Mouse (Mus musculus) testis, adult 2 months (tissue): ENCODE results near the gene Ak7. TPM values are rescaled to one million over a fixed set of nuclear protein-coding genes. Genes with fewer than 3 reads are reported as not detected.

Experiments
- H3K27ac ChIP-seq: fragments of 200-500 bp; 2 replicates; pipeline ENCODE4 v1.5.1; 2012; ENCODE audit warnings: low read depth, low read length; ENCODE audit not compliant: control insufficient read depth, insufficient read depth
- H3K27me3 ChIP-seq: fragments of 200-500 bp; 2 replicates; pipeline ENCODE4 v1.6.1; 2012; ENCODE audit warnings: mild to moderate bottlenecking, low read length, moderate library complexity; ENCODE audit not compliant: control insufficient read depth, insufficient read depth
- H3K36me3 ChIP-seq: fragments of 200-500 bp; 2 replicates; pipeline ENCODE4 v1.6.1; 2012; ENCODE audit warnings: mild to moderate bottlenecking, low read length; ENCODE audit not compliant: control insufficient read depth, insufficient read depth
- H3K4me1 ChIP-seq: fragments of 200-500 bp; 2 replicates; pipeline ENCODE4 v1.6.1; 2012; ENCODE audit warnings: low read length; ENCODE audit not compliant: control insufficient read depth, insufficient read depth
- H3K4me3 ChIP-seq: fragments of 200-500 bp; 2 replicates; pipeline ENCODE4 v1.5.1; 2012; ENCODE audit warnings: low read depth, mild to moderate bottlenecking, low read length, moderate library complexity, mixed read lengths; ENCODE audit not compliant: control insufficient read depth
- CTCF ChIP-seq: fragments of 200-500 bp; IDR thresholded peaks from 2 replicates; pipeline ENCODE4 v1.5.1; 2012; ENCODE audit warnings: low read depth, mild to moderate bottlenecking, inconsistent platforms, low read length, moderate library complexity; ENCODE audit not compliant: control insufficient read depth, insufficient read depth, insufficient replicate concordance
- POLR2A ChIP-seq: fragments of 200-500 bp; IDR thresholded peaks from 2 replicates; pipeline ENCODE4 v1.6.1; 2012; ENCODE audit warnings: low read depth, mild to moderate bottlenecking, inconsistent platforms, low read length, moderate library complexity; ENCODE audit not compliant: control insufficient read depth
- polyA plus RNA-seq: library from polyadenylated mRNA; depleted of rRNA; stranded (reverse); fragments of >200 nt; gene quantifications from 2 replicates; pipeline ENCODE4 v1.2.3, GENCODE M21; 2012; rRNA removed

Gene Ak7
- polyA plus RNA-seq: 48.1 and 50.5 TPM in 2 replicates

DNA sequence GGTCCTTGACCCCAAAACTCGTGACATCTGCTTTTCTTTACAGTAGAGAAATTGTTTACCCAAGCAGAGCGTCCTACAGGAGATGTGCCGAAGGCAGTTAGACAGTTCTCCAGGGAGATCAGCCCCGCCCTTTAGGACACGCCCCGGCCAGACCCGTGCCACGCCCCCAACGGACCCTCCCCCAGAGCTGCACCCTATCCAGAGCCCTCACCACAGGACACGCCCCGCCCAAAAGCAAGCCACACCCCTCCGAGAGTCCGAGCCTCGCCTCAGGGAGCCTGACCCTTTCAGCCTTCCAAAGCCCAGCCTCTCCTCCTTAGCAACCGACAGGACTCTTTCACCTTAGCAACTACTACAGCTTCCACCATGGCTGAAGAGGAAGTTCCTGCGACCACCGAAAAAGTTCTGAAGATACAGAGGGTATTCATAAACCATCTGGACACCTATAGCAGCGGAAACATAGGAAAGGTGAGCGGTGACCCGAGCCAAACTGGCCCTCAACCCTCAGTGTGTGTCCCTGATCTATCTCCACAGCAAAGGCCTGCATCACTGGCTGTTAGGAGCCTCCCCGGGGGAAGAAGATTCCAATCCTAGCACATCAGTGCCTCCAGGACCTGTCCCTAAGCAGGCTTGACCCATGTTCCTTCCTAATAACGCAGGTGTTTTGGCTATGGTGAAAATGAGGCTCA lies at the start of gene Ak7:
TSS of gene Ak7 (plus strand) at position 178 of the 689 bp plus-strand sequence.
- no peaks in the 10 kb centered on the region for H3K27me3 ChIP-seq
- H3K4me3 ChIP-seq: peak within 1 kb of the TSS; percentile 94
- TF ChIP-seq CTCF (no peak), POLR2A (0 out of 2 replicates have a peak, but pooled peaks have one; percentile 43)
- H3K27ac ChIP-seq: peak within 1 kb of the TSS; percentile 99
- H3K4me1 ChIP-seq: peaks cover 11% of the 10 kb centered on the region
- no peaks in the 10 kb centered on the region; the same call in 1 of the 2 replicates for H3K36me3 ChIP-seq

DNA sequence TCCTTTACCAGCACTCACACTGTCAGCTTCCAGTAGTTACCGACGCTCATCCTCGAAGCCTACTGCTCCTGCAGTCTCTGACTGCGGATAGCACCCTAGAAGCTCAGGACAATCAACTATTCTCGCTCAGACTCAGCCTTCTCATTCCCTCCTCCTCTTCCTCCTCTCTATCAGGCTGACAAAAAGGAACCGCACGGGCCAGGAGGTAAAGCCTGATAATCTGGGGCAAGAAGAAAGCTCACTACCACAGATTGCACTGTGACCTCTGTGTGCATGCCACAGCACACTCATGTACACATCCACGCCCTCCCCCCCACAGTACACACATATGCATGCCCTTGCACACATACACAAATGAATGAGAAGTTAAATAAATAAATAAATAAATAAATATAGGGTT lies 29.5 kb upstream of the Ak7 start:
- TF ChIP-seq POLR2A (no peak), CTCF (no peak)
- H3K27me3 ChIP-seq: no peaks in the 10 kb centered on the region
- peaks cover 3% of the 10 kb centered on the region for H3K36me3 ChIP-seq
- no peak overlapping the region for H3K27ac ChIP-seq
- H3K4me1 ChIP-seq: no peaks in the 10 kb centered on the region; the same call in 1 of the 2 replicates
- H3K4me3 ChIP-seq: no peak overlapping the region

DNA sequence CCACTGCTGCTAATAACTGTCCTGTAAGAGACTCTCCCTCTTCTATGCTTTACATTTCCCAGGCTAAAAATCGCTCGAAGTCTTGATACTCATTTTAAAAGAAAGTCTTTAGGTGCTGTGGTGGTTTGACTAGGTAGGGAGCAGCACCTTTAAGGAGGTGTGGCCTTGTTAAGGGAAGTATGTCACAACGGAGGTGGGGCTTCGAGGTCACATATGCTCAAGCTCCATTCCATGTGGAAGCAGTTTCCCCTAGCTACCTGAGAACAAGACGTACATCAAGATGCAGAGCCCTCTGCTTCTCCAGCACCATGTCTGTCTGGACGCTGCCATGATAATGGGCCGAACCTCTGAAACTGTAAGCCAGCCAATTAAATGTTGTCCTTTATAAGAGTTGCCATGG lies 27.6 kb upstream of the Ak7 start:
- Histone ChIP-seq H3K27me3 (no peaks in the 10 kb centered on the region), H3K27ac (no peak overlapping the region), H3K36me3 (peaks cover 3% of the 10 kb centered on the region), H3K4me1 (no peaks in the 10 kb centered on the region; the same call in 1 of the 2 replicates), H3K4me3 (peak overlapping the region; percentile 49; the same call in 1 of the 2 replicates)
- TF ChIP-seq POLR2A: no peak; the same call in 1 of the 2 replicates
- TF ChIP-seq CTCF: no peak

DNA sequence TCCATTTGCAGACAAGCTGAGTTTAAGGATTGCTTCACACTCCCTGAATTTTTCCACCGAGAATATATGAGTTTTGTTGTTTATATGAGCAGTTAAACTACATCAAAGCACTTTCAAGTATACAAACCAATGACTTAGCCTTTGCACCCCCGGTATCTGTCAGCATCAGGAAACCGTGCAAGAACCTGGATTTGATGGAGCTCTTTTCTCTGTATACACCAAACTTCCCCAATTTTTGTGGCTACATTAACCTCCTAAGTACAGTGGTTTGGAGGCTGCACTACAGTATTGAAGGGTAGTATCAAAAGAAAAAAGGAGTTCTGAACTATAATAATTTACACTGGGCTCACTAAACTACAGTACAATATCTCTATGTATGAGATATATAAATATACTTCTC lies 27.0 kb upstream of the Ak7 start:
- H3K27me3 ChIP-seq: no peaks in the 10 kb centered on the region
- H3K36me3 ChIP-seq: peaks cover 1% of the 10 kb centered on the region; the same call in 1 of the 2 replicates
- H3K4me1 ChIP-seq: no peaks in the 10 kb centered on the region; the same call in 1 of the 2 replicates
- H3K27ac ChIP-seq: no peak overlapping the region
- H3K4me3 ChIP-seq: peak overlapping the region; percentile 16; the same call in 1 of the 2 replicates
- TF ChIP-seq POLR2A (no peak), CTCF (no peak)

DNA sequence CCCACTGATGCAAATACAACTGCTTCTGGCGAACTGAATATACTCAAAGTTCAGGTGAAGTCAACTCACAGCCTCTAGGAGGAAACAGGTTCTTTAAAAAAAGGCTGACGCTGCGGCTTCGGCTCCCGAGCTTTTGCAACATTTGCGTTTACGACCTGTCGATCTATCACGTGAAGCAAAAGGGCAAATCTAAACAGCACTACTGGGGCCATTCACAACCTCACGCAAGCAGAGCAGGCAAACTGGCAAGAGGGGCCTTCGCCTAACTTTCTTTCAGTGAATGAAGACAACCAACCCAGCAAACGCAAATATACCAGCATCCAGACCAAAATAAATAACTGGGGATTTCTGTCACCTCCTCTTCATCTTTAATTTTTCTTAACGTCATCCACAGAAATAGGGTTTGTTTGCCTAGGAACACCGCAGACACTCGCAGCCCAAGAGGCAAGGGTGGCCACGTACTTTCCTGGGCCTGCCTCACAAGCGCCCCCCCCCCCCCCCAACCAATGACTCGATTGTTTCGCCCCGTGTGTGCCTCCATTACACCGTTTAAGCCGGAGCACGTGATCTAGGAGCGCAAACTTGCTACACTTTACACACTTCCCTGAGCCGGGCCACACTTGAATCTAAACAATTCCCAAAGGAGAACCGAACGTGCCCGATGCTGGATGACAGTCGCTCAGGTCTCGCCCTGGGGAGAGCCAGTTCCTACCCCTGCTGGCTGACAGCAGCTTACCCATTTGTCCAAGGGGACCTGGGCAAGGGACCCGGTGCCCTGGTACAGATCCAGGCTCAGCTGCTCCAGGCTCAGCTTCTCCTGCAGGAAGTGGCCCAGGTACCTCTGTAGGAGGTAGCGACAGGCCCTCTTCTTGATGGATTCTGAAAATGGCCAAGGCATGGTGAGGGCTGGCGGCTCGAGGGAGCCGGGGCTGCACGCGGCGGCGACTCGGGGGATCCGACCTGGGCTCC lies 21.6 kb upstream of the Ak7 start, which contains the start of gene Gskip:
TSS of gene Gskip (plus strand) at position 897 of the 969 bp plus-strand sequence.
- Histone ChIP-seq H3K27ac (peak within 1 kb of the TSS; percentile 86), H3K4me1 (peaks cover 3% of the 10 kb centered on the region; the same call in 1 of the 2 replicates), H3K27me3 (no peaks in the 10 kb centered on the region), H3K4me3 (peak within 1 kb of the TSS; percentile 91), H3K36me3 (peaks cover 1% of the 10 kb centered on the region; the same call in 1 of the 2 replicates)
- TF ChIP-seq CTCF: no peak
- no peak for TF ChIP-seq POLR2A

DNA sequence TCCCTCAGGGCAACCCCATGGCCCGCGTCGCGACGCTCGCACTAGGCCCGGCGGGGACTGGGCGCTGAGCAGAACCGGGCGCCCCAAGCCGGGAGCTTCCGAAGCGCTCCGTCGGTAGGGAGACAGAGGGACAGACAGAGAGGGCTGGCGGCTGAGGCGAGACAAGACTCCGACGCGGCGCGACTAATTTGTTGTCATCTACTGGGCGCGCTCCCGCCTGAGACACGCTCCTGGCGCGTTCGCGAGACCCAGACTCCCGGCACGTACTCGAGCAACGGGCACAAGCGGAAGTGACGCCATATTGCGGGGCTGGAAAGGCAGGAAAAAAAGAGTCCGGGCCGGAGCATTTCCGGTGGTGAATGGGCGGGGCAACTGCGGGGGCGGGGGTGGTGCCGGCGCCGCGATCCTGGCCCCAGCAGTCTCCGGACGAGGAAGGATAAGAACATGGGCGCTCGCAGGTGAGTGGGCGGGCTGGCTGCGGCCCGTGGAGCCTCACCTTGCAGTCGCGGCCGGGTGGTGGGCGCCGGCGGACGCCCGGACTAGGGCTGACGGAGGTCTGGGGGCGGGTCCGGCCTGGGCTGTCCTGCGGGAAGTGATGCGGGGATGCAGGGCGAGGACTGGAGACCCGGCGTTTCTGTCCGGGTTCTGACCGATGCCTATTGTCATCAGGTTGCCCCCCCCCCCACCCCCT lies 20.6 kb upstream of the Ak7 start, which contains the start of gene Atg2b:
TSS of gene Atg2b (minus strand) at position 211 of the 691 bp plus-strand sequence.
- no peak for TF ChIP-seq CTCF
- TF ChIP-seq POLR2A: peak; percentile 89
- H3K4me1 ChIP-seq: peaks cover 3% of the 10 kb centered on the region; the same call in 1 of the 2 replicates
- H3K27ac ChIP-seq: peak within 1 kb of the TSS; percentile 86
- peak within 1 kb of the TSS; percentile 91 for H3K4me3 ChIP-seq
- H3K27me3 ChIP-seq: no peaks in the 10 kb centered on the region
- H3K36me3 ChIP-seq: peaks cover under 1% of the 10 kb centered on the region; the same call in 1 of the 2 replicates

DNA sequence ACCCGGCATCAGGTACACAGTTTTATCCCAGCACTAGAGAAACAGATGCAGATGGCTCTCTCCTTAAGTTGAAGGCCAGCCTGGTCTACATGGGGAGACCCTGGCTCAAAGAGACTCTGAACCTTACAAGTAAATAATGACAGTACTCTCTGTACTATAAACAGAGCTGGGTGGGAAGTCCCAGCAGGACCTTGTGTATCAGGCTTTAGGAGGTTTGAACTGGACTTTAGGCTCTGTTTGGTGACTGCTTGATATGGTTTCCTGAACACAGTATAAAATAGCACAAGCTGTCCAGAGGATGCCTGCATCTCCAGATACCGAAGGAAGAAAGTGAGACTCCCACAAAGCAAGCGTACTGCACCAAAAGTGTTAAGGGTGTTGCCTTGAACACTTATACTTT lies 19.0 kb upstream of the Ak7 start:
- H3K27ac ChIP-seq: no peak overlapping the region
- H3K4me3 ChIP-seq: no peak overlapping the region; the same call in 1 of the 2 replicates
- H3K36me3 ChIP-seq: no peaks in the 10 kb centered on the region
- H3K27me3 ChIP-seq: no peaks in the 10 kb centered on the region
- TF ChIP-seq CTCF (no peak), POLR2A (no peak)
- H3K4me1 ChIP-seq: peaks cover 3% of the 10 kb centered on the region; the same call in 1 of the 2 replicates
